28 mouse cellular contexts compared by ENCODE assay signal in the genomic region with DNA sequence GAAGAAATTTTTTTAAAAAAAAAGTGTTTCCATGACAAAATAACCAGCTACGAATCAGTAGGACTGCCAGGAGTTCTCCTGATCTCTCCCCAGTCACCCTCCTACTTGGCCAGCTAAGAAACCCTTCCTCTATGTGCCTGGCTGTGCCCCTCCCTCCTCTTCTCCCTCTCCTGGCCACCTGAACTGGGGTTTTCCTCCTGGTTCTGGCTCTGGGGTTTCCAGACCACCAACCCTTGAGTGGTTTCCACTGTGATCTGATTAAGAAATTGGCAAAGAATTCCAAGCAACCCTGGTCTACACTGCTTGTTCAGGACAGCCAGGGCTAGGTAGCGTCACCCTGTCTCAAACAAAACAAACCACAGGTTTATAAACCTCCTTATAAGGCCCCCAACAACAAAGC.
"Had no signal": no experiment of that assay in that cellular context is flagged by ENCODE, and none has a peak within 500 bp of the region (broad histone marks: within the 10 kb centered on the region; RNA-seq: fewer than 3 reads in every experiment).

No protein-coding gene starts in this region.

- ATAC-seq: liver, embryonic 12.5 days; lung, postnatal 0 days; midbrain, embryonic 13.5 days; midbrain, embryonic 15.5 days; midbrain, embryonic 16.5 days had no signal

- H3K9ac ChIP-seq: limb, embryonic 12.5 days; limb, embryonic 13.5 days; liver, embryonic 12.5 days; liver, embryonic 13.5 days; liver, embryonic 14.5 days; liver, embryonic 15.5 days; liver, postnatal 0 days; lung, embryonic 14.5 days; lung, embryonic 15.5 days; midbrain, embryonic 12.5 days; midbrain, embryonic 13.5 days; midbrain, embryonic 15.5 days; neural tube, embryonic 12.5 days had no signal

- H3K4me2 ChIP-seq: limb, embryonic 12.5 days; limb, embryonic 13.5 days; liver, embryonic 11.5 days; liver, embryonic 12.5 days; liver, embryonic 13.5 days; liver, embryonic 15.5 days; lung, embryonic 14.5 days; lung, embryonic 15.5 days; midbrain, embryonic 11.5 days; midbrain, embryonic 12.5 days; midbrain, embryonic 13.5 days; midbrain, embryonic 15.5 days; neural tube, embryonic 12.5 days had no signal

- H3K4me1 ChIP-seq: midbrain, embryonic 10.5 days; midbrain, embryonic 12.5 days; midbrain, embryonic 13.5 days; midbrain, embryonic 15.5 days; neural tube, embryonic 12.5 days had no signal

- H3K36me3 ChIP-seq: limb, embryonic 12.5 days; limb, embryonic 13.5 days; liver, embryonic 12.5 days; liver, embryonic 13.5 days; liver, embryonic 15.5 days; lung, embryonic 15.5 days; midbrain, embryonic 10.5 days; midbrain, embryonic 12.5 days; midbrain, embryonic 13.5 days; midbrain, embryonic 15.5 days; neural tube, embryonic 12.5 days had no signal

- H3K27me3 ChIP-seq: limb, embryonic 12.5 days; limb, embryonic 13.5 days; liver, embryonic 13.5 days; liver, embryonic 15.5 days; lung, embryonic 15.5 days; midbrain, embryonic 13.5 days; midbrain, embryonic 15.5 days; neural tube, embryonic 12.5 days had no signal

- H3K9me3 ChIP-seq: limb, embryonic 12.5 days; limb, embryonic 13.5 days; liver, embryonic 12.5 days; liver, embryonic 13.5 days; liver, embryonic 15.5 days; lung, embryonic 15.5 days; midbrain, embryonic 10.5 days; midbrain, embryonic 12.5 days; midbrain, embryonic 13.5 days; midbrain, embryonic 15.5 days; neural tube, embryonic 12.5 days had no signal

- H3K27ac ChIP-seq: left cerebral cortex, adult 2 months; limb, embryonic 12.5 days; limb, embryonic 13.5 days; liver, embryonic 12.5 days; liver, embryonic 13.5 days; liver, embryonic 14.5 days; liver, embryonic 15.5 days; lung, embryonic 15.5 days; macrophage; midbrain, embryonic 10.5 days; midbrain, embryonic 12.5 days; midbrain, embryonic 13.5 days; midbrain, embryonic 15.5 days; neural tube, embryonic 12.5 days had no signal

- DNase-seq: liver; liver, embryonic 13.5 days; liver, postnatal 0 days; lung, adult 18-20 months; lung, adult 2 months; lung, postnatal 36 days; lung, postnatal 4 days; midbrain, embryonic 14.5 days had no signal

- H3K4me3 ChIP-seq: left cerebral cortex, adult 2 months; limb, embryonic 12.5 days; limb, embryonic 13.5 days; liver, embryonic 12.5 days; liver, embryonic 13.5 days; liver, embryonic 15.5 days; lung, embryonic 15.5 days; megakaryocyte, embryonic 14.5 days; midbrain, embryonic 10.5 days; midbrain, embryonic 12.5 days; midbrain, embryonic 13.5 days; midbrain, embryonic 15.5 days; myocyte; neural tube, embryonic 12.5 days had no signal
